Mouse (Mus musculus): ENCODE results near the gene Nrn1. TPM values are rescaled to one million over a fixed set of nuclear protein-coding genes. Genes with fewer than 3 reads are reported as not detected.

Gene Nrn1
- 2.4 and 7.1 TPM in 2 replicates for polyA plus RNA-seq (2015; fragmentation: Nextera tagmentation; extraction: Ambion mirVana)

DNA sequence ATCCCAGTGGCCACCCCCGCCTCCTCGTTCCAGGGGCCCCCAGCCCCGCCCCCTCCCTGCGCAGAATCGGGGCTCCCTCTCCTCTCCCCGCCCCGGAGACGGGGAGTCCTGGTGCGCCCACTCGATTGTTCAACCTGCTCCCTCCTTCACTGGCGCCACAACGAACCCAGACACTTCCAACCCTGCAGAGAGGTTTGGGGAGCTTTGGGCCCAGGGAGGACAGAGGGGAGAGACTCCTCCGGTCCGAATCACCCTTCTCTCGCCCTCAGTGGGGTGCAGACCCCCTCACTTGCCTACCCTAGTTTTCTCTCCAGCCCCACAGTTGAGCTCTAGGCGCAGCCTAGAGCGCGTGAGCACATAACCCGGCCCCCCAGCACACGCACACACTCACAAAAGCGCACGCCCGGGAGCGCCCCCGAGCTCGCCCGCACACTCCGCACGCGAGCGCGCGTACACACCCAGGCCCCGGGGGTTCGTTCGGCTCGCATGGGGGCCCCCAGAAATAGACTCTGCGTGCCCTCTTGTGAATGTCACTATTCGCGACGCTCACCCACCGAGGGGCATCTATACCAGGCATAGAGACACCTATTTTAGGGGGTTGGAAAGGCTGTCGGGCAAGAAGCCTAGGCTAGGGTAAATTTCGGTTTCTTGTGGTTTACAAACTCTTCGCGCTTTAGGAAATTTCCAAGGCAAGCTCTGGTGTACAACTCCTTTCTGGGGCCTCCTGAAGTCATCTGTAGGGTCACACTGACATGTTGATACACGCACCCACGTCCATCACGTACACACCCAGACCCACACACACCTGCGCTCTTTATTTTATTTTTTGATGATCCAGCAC lies at the start of gene Nrn1:
Gene Nrn1, minus strand, starts transcription at position 401 of the 841 bp plus-strand sequence.

